Mouse (Mus musculus) liver, postnatal 0 days (tissue): ENCODE data around the gene Otulinl.

Source experiments
- CTCF ChIP-seq: sonication (generic); IDR thresholded peaks from 2 replicates; pipeline ENCODE4 v1.5.1; 2016; ENCODE audit warnings: antibody characterized with exemption, low read depth
- EP300 ChIP-seq: IDR thresholded peaks from 2 replicates; pipeline ENCODE4 v1.6.1; 2016; ENCODE audit warnings: antibody characterized with exemption, low read depth, mild to moderate bottlenecking

GRCm38 (mm10) chr15:27702972-27703313 lies 21.6 kb upstream of the Otulinl start:
- TF ChIP-seq CTCF: no peak
- no peak for TF ChIP-seq EP300
